Mouse (Mus musculus) induced T-regulatory cell, adult 2 months (primary cell): ENCODE results near the gene Tmem160.

Experiments used
- DNase-seq: peaks from one replicate; pipeline ENCODE4 v3.0.0-alpha.2; 2012; ENCODE audit warnings: low read depth

The Tmem160 gene

GRCm38 (mm10) chr7:16491759-16492158, 39.2 kb downstream of the Tmem160 start:
- peak; percentile 80 for DNase-seq

GRCm38 (mm10) chr7:16492211-16492610, 39.6 kb downstream of the Tmem160 start:
- no peak for DNase-seq

GRCm38 (mm10) chr7:16493361-16493760, 40.8 kb downstream of the Tmem160 start:
- peak; percentile 65 for DNase-seq

GRCm38 (mm10) chr7:16496260-16496659, 43.7 kb downstream of the Tmem160 start:
- DNase-seq = no peak

- DNase-seq = no peak
Measured at GRCm38 (mm10) chr7:16499671-16500104, 47.1 kb downstream of the Tmem160 start.

GRCm38 (mm10) chr7:16501571-16501970, 49.0 kb downstream of the Tmem160 start:
- DNase-seq = no peak

GRCm38 (mm10) chr7:16504573-16505225, 52.1 kb downstream of the Tmem160 start:
- no peak for DNase-seq
